Mouse (Mus musculus): ENCODE measurements around the gene Gm20388. TPM values are rescaled to one million over a fixed set of nuclear protein-coding genes. Genes with fewer than 3 reads are reported as not detected.

The Gm20388 gene
- polyA plus RNA-seq, 1 experiment from 2014 or later, result not detected

GRCm38 (mm10) chr8:124192242-124192641 is 4281.6 kb downstream of the Gm20388 start:
- H3K9me3 ChIP-seq (ENCODE audit: control insufficient read depth, low read length), result no peaks in the 10 kb centered on the region
- ATAC-seq (ENCODE audit: low FRiP score), result no peak
- no peaks in the 10 kb centered on the region for H3K36me3 ChIP-seq (ENCODE audit: control insufficient read depth, insufficient read depth, low read length)
- no peak overlapping the region for H3K27ac ChIP-seq (ENCODE audit: low read depth, low read length)
- no peaks in the 10 kb centered on the region for H3K27me3 ChIP-seq (ENCODE audit: control insufficient read depth, insufficient read depth, low read length)
- DNase-seq (ENCODE audit: low spot score, missing footprints), result no peak
- no peak overlapping the region for H3K4me3 ChIP-seq (ENCODE audit: low read depth, low read length)
- 92% methylated on average over 4 of the region's 4 CpGs for WGBS
- H3K9ac ChIP-seq (ENCODE audit: low read length), result no peak overlapping the region
- no peaks in the 10 kb centered on the region for H3K4me1 ChIP-seq (ENCODE audit: control insufficient read depth, insufficient read depth, low read length)
- no peak overlapping the region for H3K4me2 ChIP-seq

- ATAC-seq (ENCODE audit: low FRiP score), result no peak
- no peak overlapping the region for H3K4me3 ChIP-seq (ENCODE audit: low read depth, low read length)
- 91% methylated on average over 10 of the region's 10 CpGs for WGBS
Measured at GRCm38 (mm10) chr8:124192976-124193375, 4282.3 kb downstream of the Gm20388 start.

GRCm38 (mm10) chr8:124193992-124194391 is 4283.4 kb downstream of the Gm20388 start:
- Histone ChIP-seq H3K36me3 (ENCODE audit: control insufficient read depth, insufficient read depth, low read length) (no peaks in the 10 kb centered on the region), H3K27me3 (ENCODE audit: control insufficient read depth, insufficient read depth, low read length) (no peaks in the 10 kb centered on the region), H3K4me3 (ENCODE audit: low read depth, low read length) (no peak overlapping the region), H3K4me1 (ENCODE audit: control insufficient read depth, insufficient read depth, low read length) (no peaks in the 10 kb centered on the region), H3K9me3 (ENCODE audit: control insufficient read depth, low read length) (no peaks in the 10 kb centered on the region), H3K27ac (ENCODE audit: low read depth, low read length) (no peak overlapping the region), H3K9ac (ENCODE audit: low read length) (no peak overlapping the region), H3K4me2 (no peak overlapping the region)
- ATAC-seq (ENCODE audit: low FRiP score), result no peak
- peak; percentile 76 for DNase-seq (ENCODE audit: low spot score, missing footprints)
- 74% methylated on average over 5 of the region's 5 CpGs for WGBS

More at GRCm38 (mm10) chr8:124192976-124193375, 4282.3 kb downstream of the Gm20388 start:
- H3K36me3 ChIP-seq (ENCODE audit: control insufficient read depth, insufficient read depth, low read length), result no peaks in the 10 kb centered on the region
- H3K27me3 ChIP-seq (ENCODE audit: control insufficient read depth, insufficient read depth, low read length), result no peaks in the 10 kb centered on the region
- no peaks in the 10 kb centered on the region for H3K9me3 ChIP-seq (ENCODE audit: control insufficient read depth, low read length)
- H3K9ac ChIP-seq (ENCODE audit: low read length), result no peak overlapping the region
- H3K27ac ChIP-seq (ENCODE audit: low read depth, low read length), result no peak overlapping the region
- no peak for DNase-seq (ENCODE audit: low spot score, missing footprints)
- no peaks in the 10 kb centered on the region for H3K4me1 ChIP-seq (ENCODE audit: control insufficient read depth, insufficient read depth, low read length)
- no peak overlapping the region for H3K4me2 ChIP-seq

DNA sequence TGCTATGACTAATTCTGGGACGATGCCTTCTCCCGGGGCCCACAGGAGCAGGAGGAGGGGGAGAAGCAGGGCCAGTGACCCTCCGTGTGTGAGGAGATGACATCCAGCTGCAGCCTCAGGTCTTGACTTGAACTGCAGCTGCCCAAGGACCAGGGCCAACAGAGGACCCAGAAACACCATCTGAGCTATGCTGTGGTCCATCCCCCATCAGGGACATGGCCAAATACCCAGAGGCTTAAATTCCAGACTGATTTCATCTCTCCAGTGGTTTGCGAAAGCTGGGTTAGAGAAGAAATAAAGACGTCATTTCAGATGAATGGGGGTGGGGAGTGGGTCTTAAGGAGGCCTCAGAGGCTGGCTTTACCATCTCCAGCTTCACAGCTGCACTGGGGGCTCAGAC is 4285.6 kb downstream of the Gm20388 start:
- DNase-seq (ENCODE audit: low spot score, missing footprints), result peak; percentile 68
- Histone ChIP-seq H3K4me1 (ENCODE audit: control insufficient read depth, insufficient read depth, low read length) (no peaks in the 10 kb centered on the region), H3K4me3 (ENCODE audit: low read depth, low read length) (no peak overlapping the region), H3K27me3 (ENCODE audit: control insufficient read depth, insufficient read depth, low read length) (no peaks in the 10 kb centered on the region), H3K4me2 (no peak overlapping the region), H3K9ac (ENCODE audit: low read length) (no peak overlapping the region), H3K9me3 (ENCODE audit: control insufficient read depth, low read length) (no peaks in the 10 kb centered on the region), H3K27ac (ENCODE audit: low read depth, low read length) (no peak overlapping the region), H3K36me3 (ENCODE audit: control insufficient read depth, insufficient read depth, low read length) (no peaks in the 10 kb centered on the region)
- ATAC-seq (ENCODE audit: low FRiP score), result no peak
- 76% methylated on average over 5 of the region's 5 CpGs for WGBS

GRCm38 (mm10) chr8:124196797-124197196 is 4286.2 kb downstream of the Gm20388 start:
- Histone ChIP-seq H3K27ac (ENCODE audit: low read depth, low read length) (no peak overlapping the region), H3K9me3 (ENCODE audit: control insufficient read depth, low read length) (no peaks in the 10 kb centered on the region), H3K4me3 (ENCODE audit: low read depth, low read length) (no peak overlapping the region), H3K27me3 (ENCODE audit: control insufficient read depth, insufficient read depth, low read length) (no peaks in the 10 kb centered on the region), H3K4me1 (ENCODE audit: control insufficient read depth, insufficient read depth, low read length) (no peaks in the 10 kb centered on the region), H3K36me3 (ENCODE audit: control insufficient read depth, insufficient read depth, low read length) (no peaks in the 10 kb centered on the region), H3K4me2 (no peak overlapping the region), H3K9ac (ENCODE audit: low read length) (no peak overlapping the region)
- no peak for ATAC-seq (ENCODE audit: low FRiP score)
- WGBS, result 73% methylated on average over 5 of the region's 5 CpGs
- no peak for DNase-seq (ENCODE audit: low spot score, missing footprints)

GRCm38 (mm10) chr8:124198230-124198629 is 4287.6 kb downstream of the Gm20388 start:
- H3K36me3 ChIP-seq (ENCODE audit: control insufficient read depth, insufficient read depth, low read length), result no peaks in the 10 kb centered on the region
- no peak overlapping the region for H3K9ac ChIP-seq (ENCODE audit: low read length)
- WGBS, result 76% methylated on average over 7 of the region's 7 CpGs
- H3K27ac ChIP-seq (ENCODE audit: low read depth, low read length), result no peak overlapping the region
- no peaks in the 10 kb centered on the region for H3K27me3 ChIP-seq (ENCODE audit: control insufficient read depth, insufficient read depth, low read length)
- H3K9me3 ChIP-seq (ENCODE audit: control insufficient read depth, low read length), result no peaks in the 10 kb centered on the region
- H3K4me1 ChIP-seq (ENCODE audit: control insufficient read depth, insufficient read depth, low read length), result no peaks in the 10 kb centered on the region
- DNase-seq (ENCODE audit: low spot score, missing footprints), result no peak
- H3K4me2 ChIP-seq, result no peak overlapping the region
- H3K4me3 ChIP-seq (ENCODE audit: low read depth, low read length), result no peak overlapping the region
- no peak for ATAC-seq (ENCODE audit: low FRiP score)

- Histone ChIP-seq H3K9ac (ENCODE audit: low read length) (no peak overlapping the region), H3K9me3 (ENCODE audit: control insufficient read depth, low read length) (no peaks in the 10 kb centered on the region), H3K4me2 (no peak overlapping the region), H3K27ac (ENCODE audit: low read depth, low read length) (no peak overlapping the region), H3K4me1 (ENCODE audit: control insufficient read depth, insufficient read depth, low read length) (peaks cover 5% of the 10 kb centered on the region), H3K27me3 (ENCODE audit: control insufficient read depth, insufficient read depth, low read length) (no peaks in the 10 kb centered on the region), H3K36me3 (ENCODE audit: control insufficient read depth, insufficient read depth, low read length) (no peaks in the 10 kb centered on the region), H3K4me3 (ENCODE audit: low read depth, low read length) (no peak overlapping the region)
- DNase-seq (ENCODE audit: low spot score, missing footprints), result no peak
- no peak for ATAC-seq (ENCODE audit: low FRiP score)
- WGBS, result 77% methylated on average over 7 of the region's 7 CpGs
Measured at GRCm38 (mm10) chr8:124200400-124200799, 4289.8 kb downstream of the Gm20388 start.

DNA sequence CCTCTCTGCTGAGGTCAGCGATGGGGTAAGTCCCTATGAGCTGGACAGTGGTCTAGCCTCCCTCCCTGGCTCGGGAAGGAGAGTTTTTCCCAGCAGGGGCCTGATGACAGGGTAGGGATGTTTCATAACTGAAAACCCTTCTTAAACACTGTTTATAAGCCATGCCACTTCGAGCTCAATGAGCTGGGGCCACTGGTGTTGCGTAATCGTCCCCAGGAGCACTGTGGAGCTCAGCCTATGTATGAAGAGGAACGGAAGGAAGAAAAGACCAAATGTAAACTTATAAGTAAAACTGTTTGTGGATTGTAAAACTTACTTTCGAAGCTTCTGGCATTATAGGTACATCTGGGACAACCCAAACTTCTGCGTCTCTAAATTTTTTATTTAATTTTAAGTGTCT is 4291.1 kb downstream of the Gm20388 start:
- 87% methylated on average over 8 of the region's 8 CpGs for WGBS
- Histone ChIP-seq H3K27ac (ENCODE audit: low read depth, low read length) (no peak overlapping the region), H3K4me2 (no peak overlapping the region), H3K4me3 (ENCODE audit: low read depth, low read length) (no peak overlapping the region), H3K36me3 (ENCODE audit: control insufficient read depth, insufficient read depth, low read length) (no peaks in the 10 kb centered on the region), H3K27me3 (ENCODE audit: control insufficient read depth, insufficient read depth, low read length) (no peaks in the 10 kb centered on the region), H3K9me3 (ENCODE audit: control insufficient read depth, low read length) (no peaks in the 10 kb centered on the region), H3K9ac (ENCODE audit: low read length) (no peak overlapping the region), H3K4me1 (ENCODE audit: control insufficient read depth, insufficient read depth, low read length) (peaks cover 5% of the 10 kb centered on the region)
- DNase-seq (ENCODE audit: low spot score, missing footprints), result no peak
- ATAC-seq (ENCODE audit: low FRiP score), result no peak

DNA sequence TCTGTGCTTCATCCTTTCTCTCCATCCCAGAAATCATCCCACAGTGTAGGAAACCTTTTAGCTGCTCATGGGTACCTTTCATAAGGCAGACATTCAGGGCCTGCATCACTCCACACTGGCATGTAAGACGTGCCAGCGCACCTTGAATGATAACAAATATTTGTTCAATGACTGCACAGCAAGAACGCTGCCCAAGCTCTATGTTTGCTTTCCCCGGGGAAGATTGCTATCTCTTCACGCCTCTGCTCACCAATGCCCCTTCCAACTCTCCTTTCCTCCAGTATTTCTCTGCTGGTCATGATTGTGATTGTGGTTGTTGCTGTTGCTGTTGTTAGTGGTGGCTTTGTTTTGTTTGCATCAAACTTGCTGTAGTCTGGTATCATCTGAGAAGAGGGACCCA is 4292.3 kb downstream of the Gm20388 start:
- ATAC-seq (ENCODE audit: low FRiP score), result no peak
- DNase-seq (ENCODE audit: low spot score, missing footprints), result no peak

More for the DNA sequence above, 4292.3 kb downstream of the Gm20388 start:
- Histone ChIP-seq H3K27ac (ENCODE audit: low read depth, low read length) (no peak overlapping the region), H3K4me1 (ENCODE audit: control insufficient read depth, insufficient read depth, low read length) (peaks cover 5% of the 10 kb centered on the region), H3K4me2 (no peak overlapping the region), H3K27me3 (ENCODE audit: control insufficient read depth, insufficient read depth, low read length) (no peaks in the 10 kb centered on the region), H3K36me3 (ENCODE audit: control insufficient read depth, insufficient read depth, low read length) (no peaks in the 10 kb centered on the region), H3K9me3 (ENCODE audit: control insufficient read depth, low read length) (no peaks in the 10 kb centered on the region), H3K4me3 (ENCODE audit: low read depth, low read length) (no peak overlapping the region), H3K9ac (ENCODE audit: low read length) (no peak overlapping the region)
- WGBS, result 83% methylated on average over 5 of the region's 5 CpGs

Data from midbrain, embryonic 11.5 days (tissue).